In genomic region chr11:11845044-11845443, GRCm38 (mm10) we compare ENCODE assay signal across 9 mouse cellular contexts. TPM values are rescaled to one million over a fixed set of nuclear protein-coding genes. Genes with fewer than 3 reads are reported as not detected.
DNase-seq lines count a peak whose midpoint lies in the region; ATAC-seq and TF ChIP-seq lines count a peak whose summit lies in the region.
"Had no signal": no experiment of that assay in that cellular context is flagged by ENCODE, and none has a peak within 500 bp of the region (broad histone marks: within the 10 kb centered on the region; RNA-seq: fewer than 3 reads in every experiment).

No protein-coding gene starts in this region.

- H3K4me1 ChIP-seq in heart, adult 2 months (ENCODE audit: control insufficient read depth, insufficient read depth, low read length): peaks cover 9% of the 10 kb centered on the region
- peaks cover 8% of the 10 kb centered on the region for H3K4me1 ChIP-seq in neural tube, embryonic 11.5 days (ENCODE audit: control insufficient read depth, insufficient read depth, low read length)
- H3K4me1 ChIP-seq in intestine, embryonic 14.5 days (replicated peaks; ENCODE audit: control insufficient read depth, insufficient read depth, low read length): no peaks in the 10 kb centered on the region

- H3K79me2 ChIP-seq in heart, adult 2 months (replicated peaks; ENCODE audit: control insufficient read depth, insufficient read depth, low read length): no peaks in the 10 kb centered on the region

- no peak overlapping the region for H3K4me3 ChIP-seq in heart, adult 2 months
- H3K4me3 ChIP-seq in neural tube, embryonic 11.5 days (ENCODE audit: low read depth, low read length): no peak overlapping the region
- no peak overlapping the region for H3K4me3 ChIP-seq in intestine, embryonic 14.5 days (ENCODE audit: low read depth, low read length)
- H3K4me3 ChIP-seq: midbrain, embryonic 13.5 days had no signal

- no peaks in the 10 kb centered on the region for H3K36me3 ChIP-seq in heart, adult 2 months (ENCODE audit: control insufficient read depth, insufficient read depth, low read length)
- no peaks in the 10 kb centered on the region for H3K36me3 ChIP-seq in neural tube, embryonic 11.5 days (ENCODE audit: control insufficient read depth, insufficient read depth, low read length)
- no peaks in the 10 kb centered on the region for H3K36me3 ChIP-seq in intestine, embryonic 14.5 days (ENCODE audit: control insufficient read depth, insufficient read depth, low read length)
- H3K36me3 ChIP-seq: midbrain, embryonic 13.5 days had no signal

- peak overlapping the region; percentile 75 for H3K27ac ChIP-seq in heart, adult 2 months
- peak overlapping the region; percentile 17; the same call in 1 of the 2 replicates for H3K27ac ChIP-seq in neural tube, embryonic 11.5 days (ENCODE audit: low read depth, low read length)
- peak overlapping the region; percentile 16; the same call in 1 of the 2 replicates for H3K27ac ChIP-seq in intestine, embryonic 14.5 days (ENCODE audit: low read depth)

- no peak for TF ChIP-seq EP300 in heart, adult 2 months (IDR thresholded peaks at IDR 0.05; ENCODE audit: insufficient read depth, low read depth, low read length)

- 45% methylated on average over 8 of the region's 8 CpGs for WGBS in heart, adult 2 months
- 50% methylated on average over 8 of the region's 8 CpGs for WGBS in neural tube, embryonic 11.5 days
- WGBS in intestine, embryonic 14.5 days: 79% methylated on average over 8 of the region's 8 CpGs

- H3K9me3 ChIP-seq in neural tube, embryonic 11.5 days (ENCODE audit: control insufficient read depth, low read length): no peaks in the 10 kb centered on the region
- H3K9me3 ChIP-seq in intestine, embryonic 14.5 days (ENCODE audit: control insufficient read depth, low read length): no peaks in the 10 kb centered on the region
- H3K9me3 ChIP-seq: midbrain, embryonic 13.5 days had no signal

- no peak for ATAC-seq in neural tube, embryonic 11.5 days (ENCODE audit: insufficient read depth, low FRiP score, low TSS enrichment)
- no peak for ATAC-seq in intestine, embryonic 14.5 days (replicated peaks; ENCODE audit: low FRiP score, low TSS enrichment, low read depth)

- no peak overlapping the region for H3K9ac ChIP-seq in heart, adult 2 months (ENCODE audit: low read depth, low read length)
- H3K9ac ChIP-seq in neural tube, embryonic 11.5 days (ENCODE audit: low read length): no peak overlapping the region
- no peak overlapping the region for H3K9ac ChIP-seq in intestine, embryonic 14.5 days (ENCODE audit: low read length)
- H3K9ac ChIP-seq: midbrain, embryonic 13.5 days had no signal

- no peak overlapping the region for H3K4me2 ChIP-seq in neural tube, embryonic 11.5 days (ENCODE audit: low read depth)
- H3K4me2 ChIP-seq in intestine, embryonic 14.5 days (ENCODE audit: low read length): no peak overlapping the region
- H3K4me2 ChIP-seq: midbrain, embryonic 13.5 days had no signal

- intact Hi-C loops in heart, adult 2 months (cut with DNase I): loop anchor here (2.0 to 5.0 kb wide), 3 partner anchors 24 to 107 kb away; no protein-coding TSS in a partner anchor

- H3K27me3 ChIP-seq in heart, adult 2 months (ENCODE audit: control insufficient read depth, insufficient read depth, low read length): no peaks in the 10 kb centered on the region
- H3K27me3 ChIP-seq in neural tube, embryonic 11.5 days (ENCODE audit: control insufficient read depth, insufficient read depth, low read length): no peaks in the 10 kb centered on the region
- no peaks in the 10 kb centered on the region for H3K27me3 ChIP-seq in intestine, embryonic 14.5 days (replicated peaks; ENCODE audit: control insufficient read depth, insufficient read depth, low read length)
- H3K27me3 ChIP-seq: midbrain, embryonic 13.5 days had no signal

- peak; percentile 42 to 55 for DNase-seq in heart, adult 2 months
- DNase-seq in heart, adult 8-10 months (ENCODE audit: low spot score): no peak
- DNase-seq in neural tube, embryonic 11.5 days (ENCODE audit: low spot score): no peak
- no peak for DNase-seq in neural tube, embryonic 10.5 days (ENCODE audit: extremely low spot score, low spot score)
- no peak for DNase-seq in intestine, embryonic 14.5 days (ENCODE audit: low spot score)
- no peak for DNase-seq in cerebellum, adult 18-20 months
- no peak for DNase-seq in thymus, postnatal 14 days
- no peak for DNase-seq in thymus, postnatal 0 days (ENCODE audit: low spot score)

- no peak for TF ChIP-seq CTCF in heart, adult 2 months (IDR thresholded peaks at IDR 0.05)

- TF ChIP-seq POLR2A in heart, adult 2 months (IDR thresholded peaks at IDR 0.05; ENCODE audit: insufficient read depth, low read depth, low read length): no peak

RNA-seq across cellular contexts. Expression of gene Fignl1, which starts 36.3 kb away (rescaled TPM):
- under 1 TPM; 0.21 to 0.30 TPM for total RNA-seq in heart, adult 2 months (2021)
- polyA plus RNA-seq in heart, adult 2 months (2012; rRNA removed): 0.15 and 1.2 TPM in 2 replicates
- total RNA-seq in heart, adult 8-10 months (2022): under 1 TPM; 0.28 to 0.46 (median 0.37) TPM
- 71.6 and 76.6 TPM in 2 replicates for polyA plus RNA-seq in neural tube, embryonic 11.5 days (2014; fragmentation: Nextera tagmentation; extraction: Ambion mirVana)
- polyA plus RNA-seq in intestine, embryonic 14.5 days (2014; fragmentation: Nextera tagmentation; extraction: Ambion mirVana): 61.7 and 63.7 TPM in 2 replicates
- polyA plus RNA-seq in thymus, postnatal 0 days (2015; fragmentation: Nextera tagmentation; extraction: Ambion mirVana): 62.4 and 65.6 TPM in 2 replicates

RNA-seq across cellular contexts. Expression of gene Ddc, which starts 52.9 kb away (rescaled TPM):
- 1 to 10 TPM in 1 of 2 experiments, under 1 TPM in 1; 0.91 to 1.3 TPM for total RNA-seq in heart, adult 2 months (2021)
- 2.3 and 4.4 TPM in 2 replicates for polyA plus RNA-seq in heart, adult 2 months (2012; rRNA removed)
- total RNA-seq in heart, adult 8-10 months (2022): 1 to 10 TPM in 2 of 4 experiments, under 1 TPM in 2; 0.66 to 1.2 (median 0.93) TPM
- 6.7 and 7.5 TPM in 2 replicates for polyA plus RNA-seq in neural tube, embryonic 11.5 days (2014; fragmentation: Nextera tagmentation; extraction: Ambion mirVana)
- polyA plus RNA-seq in intestine, embryonic 14.5 days (2014; fragmentation: Nextera tagmentation; extraction: Ambion mirVana): 34.8 and 37.3 TPM in 2 replicates
- polyA plus RNA-seq in thymus, postnatal 0 days (2015; fragmentation: Nextera tagmentation; extraction: Ambion mirVana): 4.9 and 7.8 TPM in 2 replicates

Comparison
In these comparisons a context has a peak if more than half of its experiments do, and no peak if none do; other contexts are left out.
1. DNase-seq: peak in heart, adult 2 months (2 of 2); none in heart, adult 8-10 months (single experiment), neural tube, embryonic 11.5 days (single experiment), neural tube, embryonic 10.5 days (single experiment), intestine, embryonic 14.5 days (single experiment), cerebellum, adult 18-20 months (0 of 2), thymus, postnatal 14 days (single experiment) and thymus, postnatal 0 days (single experiment).
2. H3K27ac ChIP-seq: peak in every context shown above with its lines; median percentile 75 in heart, adult 2 months; 17 in neural tube, embryonic 11.5 days; 16 in intestine, embryonic 14.5 days.
3. RNA of gene Fignl1, which starts 36.3 kb away (polyA plus RNA-seq): 71.6 to 76.6 TPM in neural tube, embryonic 11.5 days, 62.4 to 65.6 TPM in thymus, postnatal 0 days and 61.7 to 63.7 TPM in intestine, embryonic 14.5 days; 0.15 to 1.2 TPM in heart, adult 2 months; every median in the first group is over 10 times any median in the second.